Mouse (Mus musculus): ENCODE measurements around the gene Etv6.

Etv6 gene

GRCm38 (mm10) chr6:134045092-134045868 is 9.8 kb downstream of the Etv6 start:
- WGBS = 87% methylated on average over 9 of the region's 9 CpGs

GRCm38 (mm10) chr6:134046136-134046535 is 10.6 kb downstream of the Etv6 start:
- WGBS = 80% methylated on average over 5 of the region's 5 CpGs

GRCm38 (mm10) chr6:134047249-134047648 is 11.7 kb downstream of the Etv6 start:
- 76% methylated on average over 5 of the region's 5 CpGs for WGBS

GRCm38 (mm10) chr6:134047974-134048373 is 12.5 kb downstream of the Etv6 start:
- WGBS = 89% methylated on average over 6 of the region's 6 CpGs

GRCm38 (mm10) chr6:134048965-134049364 is 13.5 kb downstream of the Etv6 start:
- 80% methylated on average over 6 of the region's 6 CpGs for WGBS

- WGBS = 71% methylated on average over 8 of the region's 8 CpGs
These were observed 15.0 kb downstream of the Etv6 start for GRCm38 (mm10) chr6:134050466-134050865.

- 48% methylated on average over 7 of the region's 7 CpGs for WGBS
These were observed 16.4 kb downstream of the Etv6 start for GRCm38 (mm10) chr6:134051950-134052349.

GRCm38 (mm10) chr6:134053146-134053545 is 17.6 kb downstream of the Etv6 start:
- 91% methylated on average over 10 of the region's 10 CpGs for WGBS

GRCm38 (mm10) chr6:134053566-134053965 is 18.1 kb downstream of the Etv6 start:
- 81% methylated on average over 7 of the region's 7 CpGs for WGBS

- WGBS = 59% methylated on average over 7 of the region's 7 CpGs
These were observed 20.1 kb downstream of the Etv6 start for GRCm38 (mm10) chr6:134055588-134055987.

GRCm38 (mm10) chr6:134058451-134058850 is 23.0 kb downstream of the Etv6 start:
- WGBS = 52% methylated on average over 4 of the region's 4 CpGs

GRCm38 (mm10) chr6:134058886-134059551 is 23.5 kb downstream of the Etv6 start:
- 56% methylated on average over 10 of the region's 10 CpGs for WGBS

GRCm38 (mm10) chr6:134059552-134059891 is 24.0 kb downstream of the Etv6 start:
- WGBS = 41% methylated on average over 10 of the region's 10 CpGs

- WGBS = 50% methylated on average over 9 of the region's 9 CpGs
These were observed 24.5 kb downstream of the Etv6 start for GRCm38 (mm10) chr6:134060036-134060435.

- WGBS = 77% methylated on average over 12 of the region's 12 CpGs
These were observed 25.3 kb downstream of the Etv6 start for GRCm38 (mm10) chr6:134060811-134061210.

GRCm38 (mm10) chr6:134065018-134065725 is 29.7 kb downstream of the Etv6 start:
- WGBS = 85% methylated on average over 11 of the region's 11 CpGs

GRCm38 (mm10) chr6:134066112-134066511 is 30.6 kb downstream of the Etv6 start:
- 78% methylated on average over 6 of the region's 6 CpGs for WGBS

GRCm38 (mm10) chr6:134066996-134067395 is 31.5 kb downstream of the Etv6 start:
- 88% methylated on average over 4 of the region's 4 CpGs for WGBS

GRCm38 (mm10) chr6:134067536-134067935 is 32.0 kb downstream of the Etv6 start:
- WGBS = 98% methylated on average over 8 of the region's 8 CpGs

- 67% methylated on average over 7 of the region's 7 CpGs for WGBS
These were observed 36.9 kb downstream of the Etv6 start for GRCm38 (mm10) chr6:134072439-134072838.

GRCm38 (mm10) chr6:134072906-134073305 is 37.4 kb downstream of the Etv6 start:
- WGBS = 82% methylated on average over 6 of the region's 6 CpGs

- 93% methylated on average over 1 of the region's 1 CpGs for WGBS
These were observed 38.9 kb downstream of the Etv6 start for GRCm38 (mm10) chr6:134074353-134074752.

GRCm38 (mm10) chr6:134075031-134075430 is 39.5 kb downstream of the Etv6 start:
- WGBS = 98% methylated on average over 6 of the region's 6 CpGs
